Mouse (Mus musculus): ENCODE measurements at regions not wholly inside any gene's neighbourhood (a gene's known extent, or its start where the extent isn't known, plus 50 kb on each side); places are given as distances from the start of the nearest gene placed in this dataset.
A peak's percentile ranks its signal among the peaks of the same experiment; 100 is the strongest.

GRCm38 (mm10) chr3:53965142-53965541, 101.5 kb upstream of the Ufm1 start:
- peak; percentile 47 for DNase-seq (ENCODE audit: low read depth)

- no peak for DNase-seq (ENCODE audit: low read depth)
Measured at GRCm38 (mm10) chr3:53953801-53954200, 90.2 kb upstream of the Ufm1 start.

- no peak for DNase-seq (ENCODE audit: low read depth)
Measured at GRCm38 (mm10) chr3:53939684-53940189, 76.1 kb upstream of the Ufm1 start.

- DNase-seq (ENCODE audit: low read depth), result no peak
Measured at GRCm38 (mm10) chr3:53931745-53932144, 68.1 kb upstream of the Ufm1 start.

- DNase-seq (ENCODE audit: low read depth), result no peak
Measured at GRCm38 (mm10) chr3:53919941-53920340, 56.3 kb upstream of the Ufm1 start.

GRCm38 (mm10) chr3:53919541-53919940, 55.9 kb upstream of the Ufm1 start:
- DNase-seq (ENCODE audit: low read depth), result no peak

GRCm38 (mm10) chr3:53917960-53918359, 54.3 kb upstream of the Ufm1 start:
- DNase-seq (ENCODE audit: low read depth), result no peak

GRCm38 (mm10) chr3:53913984-53914669, 50.5 kb upstream of the Ufm1 start:
- no peak for DNase-seq (ENCODE audit: low read depth)

Data from gonadal fat pad, adult 2 months (tissue).